ENCODE assay signal across 17 mouse cellular contexts in genomic region chr4:150450081-150450691, GRCm38 (mm10).
DNase-seq lines count a peak whose midpoint lies in the region; ATAC-seq and TF ChIP-seq lines count a peak whose summit lies in the region.
"Had no signal": no experiment of that assay in that cellular context is flagged by ENCODE, and none has a peak within 500 bp of the region (broad histone marks: within the 10 kb centered on the region; RNA-seq: fewer than 3 reads in every experiment).

No protein-coding gene starts in this region.

- H3K9me3 ChIP-seq in forebrain, embryonic 15.5 days = no peaks in the 10 kb centered on the region
- H3K9me3 ChIP-seq in forebrain, embryonic 11.5 days (ENCODE audit: control insufficient read depth, low read length) = no peaks in the 10 kb centered on the region
- H3K9me3 ChIP-seq in midbrain, embryonic 15.5 days = no peaks in the 10 kb centered on the region
- H3K9me3 ChIP-seq in midbrain, embryonic 10.5 days (replicated peaks) = no peaks in the 10 kb centered on the region
- H3K9me3 ChIP-seq in hindbrain, postnatal 0 days (ENCODE audit: low read length) = no peaks in the 10 kb centered on the region
- no peaks in the 10 kb centered on the region for H3K9me3 ChIP-seq in neural tube, embryonic 15.5 days (replicated peaks)
- H3K9me3 ChIP-seq: limb, embryonic 12.5 days had no signal

- 68% methylated on average over 6 of the region's 6 CpGs for WGBS in forebrain, embryonic 15.5 days
- 84% methylated on average over 6 of the region's 6 CpGs for WGBS in forebrain, embryonic 11.5 days
- 65% methylated on average over 6 of the region's 6 CpGs for WGBS in midbrain, embryonic 15.5 days
- WGBS in midbrain, embryonic 10.5 days = 87% methylated on average over 6 of the region's 6 CpGs
- WGBS in hindbrain, postnatal 0 days = 63% methylated on average over 6 of the region's 6 CpGs
- 55% methylated on average over 6 of the region's 6 CpGs for WGBS in neural tube, embryonic 15.5 days

- TF ChIP-seq CTCF in hindbrain, postnatal 0 days (IDR thresholded peaks at IDR 0.05; ENCODE audit: low read depth) = no peak

- ATAC-seq in forebrain, embryonic 15.5 days (replicated peaks) = 0 out of 2 replicates have a peak, but pooled peaks have one; percentile 38
- no peak for ATAC-seq in forebrain, embryonic 11.5 days (replicated peaks; ENCODE audit: low FRiP score)
- no peak for ATAC-seq in midbrain, embryonic 15.5 days (replicated peaks)
- ATAC-seq in hindbrain, postnatal 0 days = no peak
- ATAC-seq in neural tube, embryonic 15.5 days (ENCODE audit: low FRiP score) = no peak
- ATAC-seq in activated CD4-positive, CD25-positive, alpha-beta regulatory T cell, adult 4 months = no peak
- ATAC-seq: inflammation-experienced regulatory T-cells, adult 6 months; Patski had no signal

- no peaks in the 10 kb centered on the region for H3K36me3 ChIP-seq in forebrain, embryonic 15.5 days
- H3K36me3 ChIP-seq in forebrain, embryonic 11.5 days (ENCODE audit: control insufficient read depth, insufficient read depth, low read length) = no peaks in the 10 kb centered on the region
- H3K36me3 ChIP-seq in midbrain, embryonic 15.5 days (replicated peaks) = no peaks in the 10 kb centered on the region
- H3K36me3 ChIP-seq in midbrain, embryonic 10.5 days = no peaks in the 10 kb centered on the region
- H3K36me3 ChIP-seq in hindbrain, postnatal 0 days (ENCODE audit: insufficient read depth, low read length) = no peaks in the 10 kb centered on the region
- H3K36me3 ChIP-seq in neural tube, embryonic 15.5 days = no peaks in the 10 kb centered on the region
- H3K36me3 ChIP-seq: limb, embryonic 12.5 days had no signal

- no peaks in the 10 kb centered on the region for H3K27me3 ChIP-seq in forebrain, embryonic 15.5 days
- no peaks in the 10 kb centered on the region for H3K27me3 ChIP-seq in forebrain, embryonic 11.5 days (ENCODE audit: control insufficient read depth, insufficient read depth, low read length)
- no peaks in the 10 kb centered on the region for H3K27me3 ChIP-seq in midbrain, embryonic 15.5 days (replicated peaks)
- no peaks in the 10 kb centered on the region for H3K27me3 ChIP-seq in midbrain, embryonic 10.5 days (ENCODE audit: low read depth, poor library complexity, severe bottlenecking)
- H3K27me3 ChIP-seq in hindbrain, postnatal 0 days (ENCODE audit: insufficient read depth, low read length) = no peaks in the 10 kb centered on the region
- no peaks in the 10 kb centered on the region for H3K27me3 ChIP-seq in neural tube, embryonic 15.5 days (replicated peaks)
- H3K27me3 ChIP-seq: limb, embryonic 12.5 days; Patski had no signal

- H3K4me2 ChIP-seq in forebrain, embryonic 15.5 days (replicated peaks) = no peak overlapping the region
- H3K4me2 ChIP-seq in forebrain, embryonic 11.5 days (ENCODE audit: low read depth, low read length, severe bottlenecking) = no peak overlapping the region
- H3K4me2 ChIP-seq in midbrain, embryonic 15.5 days = no peak overlapping the region
- no peak overlapping the region for H3K4me2 ChIP-seq in hindbrain, postnatal 0 days (ENCODE audit: low read depth, low read length)
- H3K4me2 ChIP-seq in neural tube, embryonic 15.5 days = no peak overlapping the region
- H3K4me2 ChIP-seq: limb, embryonic 12.5 days had no signal

- DNase-seq in forebrain, embryonic 11.5 days (ENCODE audit: low spot score) = no peak
- DNase-seq in midbrain, embryonic 10.5 days (ENCODE audit: low spot score) = no peak
- DNase-seq in hindbrain, postnatal 0 days (ENCODE audit: low spot score) = no peak
- no peak for DNase-seq in layer of hippocampus, adult 11-12 months (ENCODE audit: low spot score)
- DNase-seq: adrenal gland, postnatal 10 days; gastrocnemius, postnatal 10 days; layer of hippocampus, postnatal 36 days; right cerebral cortex, postnatal 4 days; thymus, postnatal 25 days had no signal

- H3K27ac ChIP-seq in forebrain, embryonic 15.5 days (replicated peaks) = 0 out of 2 replicates have a peak overlapping the region, but pooled peaks have one; percentile 12
- H3K27ac ChIP-seq in forebrain, embryonic 11.5 days (ENCODE audit: low read depth, low read length) = no peak overlapping the region
- 0 out of 2 replicates have a peak overlapping the region, but pooled peaks have one; percentile 31 for H3K27ac ChIP-seq in midbrain, embryonic 15.5 days
- no peak overlapping the region for H3K27ac ChIP-seq in midbrain, embryonic 10.5 days (replicated peaks)
- 0 out of 2 replicates have a peak overlapping the region, but pooled peaks have one; percentile 41 for H3K27ac ChIP-seq in hindbrain, postnatal 0 days
- peak overlapping the region; percentile 19; the same call in 1 of the 2 replicates for H3K27ac ChIP-seq in neural tube, embryonic 15.5 days (replicated peaks)
- H3K27ac ChIP-seq: kidney, postnatal 0 days; limb, embryonic 12.5 days had no signal

- no peak overlapping the region for H3K9ac ChIP-seq in forebrain, embryonic 15.5 days (replicated peaks)
- H3K9ac ChIP-seq in forebrain, embryonic 11.5 days (ENCODE audit: low read length) = no peak overlapping the region
- H3K9ac ChIP-seq in midbrain, embryonic 15.5 days = no peak overlapping the region
- H3K9ac ChIP-seq in hindbrain, postnatal 0 days (replicated peaks; ENCODE audit: low read length) = no peak overlapping the region
- H3K9ac ChIP-seq in neural tube, embryonic 15.5 days (replicated peaks) = no peak overlapping the region
- H3K9ac ChIP-seq: limb, embryonic 12.5 days had no signal

- no peak overlapping the region for H3K4me3 ChIP-seq in forebrain, embryonic 15.5 days
- no peak overlapping the region for H3K4me3 ChIP-seq in forebrain, embryonic 11.5 days (ENCODE audit: low read depth, low read length)
- H3K4me3 ChIP-seq in midbrain, embryonic 15.5 days = no peak overlapping the region
- no peak overlapping the region for H3K4me3 ChIP-seq in midbrain, embryonic 10.5 days
- H3K4me3 ChIP-seq in hindbrain, postnatal 0 days (ENCODE audit: low read length) = no peak overlapping the region
- no peak overlapping the region for H3K4me3 ChIP-seq in neural tube, embryonic 15.5 days (replicated peaks)
- H3K4me3 ChIP-seq: limb, embryonic 12.5 days had no signal

- H3K4me1 ChIP-seq in forebrain, embryonic 15.5 days = peaks cover 56% of the 10 kb centered on the region
- H3K4me1 ChIP-seq in forebrain, embryonic 11.5 days (replicated peaks; ENCODE audit: control insufficient read depth, insufficient read depth, low read length) = peaks cover 16% of the 10 kb centered on the region; the same call in 1 of the 2 replicates
- H3K4me1 ChIP-seq in midbrain, embryonic 15.5 days = peaks cover 46% of the 10 kb centered on the region
- peaks cover 64% of the 10 kb centered on the region for H3K4me1 ChIP-seq in midbrain, embryonic 10.5 days
- peaks cover 24% of the 10 kb centered on the region for H3K4me1 ChIP-seq in hindbrain, postnatal 0 days (ENCODE audit: insufficient read depth, low read length)
- peaks cover 68% of the 10 kb centered on the region for H3K4me1 ChIP-seq in neural tube, embryonic 15.5 days

Comparison
In these comparisons a context has a peak if more than half of its experiments do, and no peak if none do; other contexts are left out.
1. H3K27ac ChIP-seq: peak in forebrain, embryonic 15.5 days (single experiment), midbrain, embryonic 15.5 days (single experiment), hindbrain, postnatal 0 days (single experiment) and neural tube, embryonic 15.5 days (single experiment); none in forebrain, embryonic 11.5 days (single experiment) and midbrain, embryonic 10.5 days (single experiment).